Mouse (Mus musculus) liver, adult 2 months (tissue): ENCODE results near the gene Krt20.

Experiments used
- CTCF ChIP-seq: fragments of 200-500 bp; IDR thresholded peaks from 2 replicates; pipeline ENCODE4 v1.5.1; 2011; ENCODE audit warnings: low read depth, low read length, control low read depth
- POLR2A ChIP-seq: fragments of 200-500 bp; IDR thresholded peaks from 2 replicates; pipeline ENCODE4 v1.6.1; 2011; ENCODE audit warnings: low read length, control low read depth; ENCODE audit not compliant: insufficient read depth; ENCODE audit errors: extremely low read depth

- TF ChIP-seq CTCF, result no peak
- no peak for TF ChIP-seq POLR2A
These were observed 39.1 kb downstream of the Krt20 start for GRCm38 (mm10) chr11:99398832-99399231.
